Mouse (Mus musculus): Measurements from ENCODE around the gene Castor2. TPM values are rescaled to one million over a fixed set of nuclear protein-coding genes. Genes with fewer than 3 reads are reported as not detected.
A peak's percentile ranks its signal among the peaks of the same experiment; 100 is the strongest.

Castor2 gene
- polyA plus RNA-seq, 1 experiment from 2014 or later, result 2.1 TPM

DNA sequence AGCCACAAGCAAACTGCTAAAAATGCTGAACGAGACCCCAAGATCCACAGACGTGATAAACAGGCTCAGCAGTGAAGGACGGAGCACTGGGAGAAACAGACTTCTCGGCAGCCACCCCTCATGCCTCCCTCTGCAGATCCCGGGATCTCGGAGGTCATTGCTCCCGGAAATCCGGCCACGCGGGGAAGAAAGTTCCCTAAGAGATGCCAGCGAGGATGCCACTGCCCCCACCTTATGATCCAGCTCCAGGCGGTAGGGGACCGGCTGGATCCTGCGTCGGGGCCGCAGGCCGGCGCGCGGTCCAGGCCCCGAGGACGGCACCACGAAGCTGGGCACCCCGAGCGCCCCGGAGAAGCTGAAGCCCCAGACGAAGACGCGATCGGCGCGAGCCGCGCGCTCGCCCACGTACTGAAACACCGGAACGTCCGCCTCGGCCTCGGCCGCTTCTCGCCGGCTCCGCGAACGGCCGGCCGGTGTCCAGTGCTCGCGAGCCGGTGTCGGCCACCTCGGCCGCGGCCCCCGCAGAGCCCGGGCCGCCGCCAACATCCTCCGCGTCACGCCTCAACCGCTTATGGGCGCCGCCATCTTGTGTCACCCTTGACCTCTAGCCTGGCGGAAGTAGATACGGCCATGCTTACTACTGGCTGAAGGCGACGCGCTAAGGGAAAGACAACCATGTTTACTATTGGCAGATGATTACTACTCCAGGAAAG, 76.8 kb downstream of the Castor2 start, which contains the start of gene Rcc1l:
TSS of gene Rcc1l (minus strand) at position 606 of the 713 bp plus-strand sequence.
- peak; percentile 86 for ATAC-seq (replicated peaks; ENCODE audit: low FRiP score)

DNA sequence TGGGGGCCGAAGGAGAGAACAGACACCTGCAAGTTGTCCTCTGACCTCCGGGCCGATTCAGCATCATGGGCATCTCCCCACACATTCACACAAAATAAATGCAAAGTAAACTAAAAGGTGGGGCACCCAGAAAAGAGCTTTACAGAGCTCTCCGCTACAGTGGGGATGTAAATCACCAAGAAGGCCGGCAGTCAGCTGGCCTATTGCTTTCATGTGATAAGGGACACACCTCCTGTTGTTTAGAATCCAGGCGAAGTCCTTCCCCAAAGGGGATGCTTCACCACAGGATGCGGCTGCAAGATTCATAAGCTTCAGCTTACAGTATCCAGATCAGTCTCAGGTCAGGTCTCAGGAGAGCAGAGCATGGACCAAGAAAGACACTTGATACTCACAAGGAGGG, 79.0 kb downstream of the Castor2 start:
- H3K4me1 ChIP-seq (replicated peaks; ENCODE audit: control insufficient read depth, insufficient read depth, low read length), result peaks cover 24% of the 10 kb centered on the region

More for the DNA sequence above, 76.8 kb downstream of the Castor2 start, which contains the start of gene Rcc1l:
- WGBS, result under 1% methylated on average over 72 of the region's 72 CpGs
- Histone ChIP-seq H3K4me1 (replicated peaks; ENCODE audit: control insufficient read depth, insufficient read depth, low read length) (peaks cover 14% of the 10 kb centered on the region), H3K9me3 (ENCODE audit: control insufficient read depth, low read length) (no peaks in the 10 kb centered on the region), H3K27me3 (replicated peaks; ENCODE audit: control insufficient read depth, insufficient read depth, low read length) (no peaks in the 10 kb centered on the region), H3K9ac (ENCODE audit: low read depth, low read length) (peak within 1 kb of the TSS; percentile 62), H3K4me2 (peak within 1 kb of the TSS; percentile 85), H3K36me3 (ENCODE audit: control insufficient read depth, insufficient read depth, low read length) (peaks cover 2% of the 10 kb centered on the region; the same call in 1 of the 2 replicates), H3K4me3 (ENCODE audit: low read depth, low read length) (peak within 1 kb of the TSS; percentile 68), H3K27ac (ENCODE audit: low read depth, low read length) (peak within 1 kb of the TSS; percentile 72)
- DNase-seq (ENCODE audit: low spot score), result peak; percentile 78

GRCm38 (mm10) chr5:134179871-134180270, 80.4 kb downstream of the Castor2 start:
- H3K27ac ChIP-seq (ENCODE audit: low read depth, low read length), result no peak overlapping the region
- no peak overlapping the region for H3K4me3 ChIP-seq (ENCODE audit: low read depth, low read length)
- no peaks in the 10 kb centered on the region for H3K36me3 ChIP-seq (ENCODE audit: control insufficient read depth, insufficient read depth, low read length)
- H3K9me3 ChIP-seq (ENCODE audit: control insufficient read depth, low read length), result no peaks in the 10 kb centered on the region
- no peak for ATAC-seq (replicated peaks; ENCODE audit: low FRiP score)
- 22% methylated on average over 7 of the region's 7 CpGs for WGBS
- H3K4me2 ChIP-seq, result no peak overlapping the region
- H3K4me1 ChIP-seq (replicated peaks; ENCODE audit: control insufficient read depth, insufficient read depth, low read length), result peaks cover 18% of the 10 kb centered on the region
- DNase-seq (ENCODE audit: low spot score), result peak; percentile 56
- H3K9ac ChIP-seq (ENCODE audit: low read depth, low read length), result no peak overlapping the region
- no peaks in the 10 kb centered on the region for H3K27me3 ChIP-seq (replicated peaks; ENCODE audit: control insufficient read depth, insufficient read depth, low read length)

More for the DNA sequence above, 79.0 kb downstream of the Castor2 start:
- H3K4me3 ChIP-seq (ENCODE audit: low read depth, low read length), result no peak overlapping the region
- ATAC-seq (replicated peaks; ENCODE audit: low FRiP score) (no peak), DNase-seq (ENCODE audit: low spot score) (no peak)
- H3K9ac ChIP-seq (ENCODE audit: low read depth, low read length), result no peak overlapping the region
- H3K27me3 ChIP-seq (replicated peaks; ENCODE audit: control insufficient read depth, insufficient read depth, low read length), result no peaks in the 10 kb centered on the region
- H3K36me3 ChIP-seq (ENCODE audit: control insufficient read depth, insufficient read depth, low read length), result 0 out of 2 replicates have a peak, but pooled peaks cover 2% of the 10 kb centered on the region
- WGBS, result 64% methylated on average over 7 of the region's 7 CpGs
- H3K4me2 ChIP-seq, result no peak overlapping the region
- no peak overlapping the region for H3K27ac ChIP-seq (ENCODE audit: low read depth, low read length)
- H3K9me3 ChIP-seq (ENCODE audit: control insufficient read depth, low read length), result no peaks in the 10 kb centered on the region

- no peaks in the 10 kb centered on the region for H3K36me3 ChIP-seq (ENCODE audit: control insufficient read depth, insufficient read depth, low read length)
- no peaks in the 10 kb centered on the region for H3K27me3 ChIP-seq (replicated peaks; ENCODE audit: control insufficient read depth, insufficient read depth, low read length)
- no peak for ATAC-seq (replicated peaks; ENCODE audit: low FRiP score)
- H3K4me2 ChIP-seq, result peak overlapping the region; percentile 8; the same call in 1 of the 2 replicates
- H3K4me3 ChIP-seq (ENCODE audit: low read depth, low read length), result 0 out of 2 replicates have a peak overlapping the region, but pooled peaks have one; percentile 81
- no peak for DNase-seq (ENCODE audit: low spot score)
- H3K27ac ChIP-seq (ENCODE audit: low read depth, low read length), result no peak overlapping the region
- H3K9ac ChIP-seq (ENCODE audit: low read depth, low read length), result no peak overlapping the region
- no peaks in the 10 kb centered on the region for H3K9me3 ChIP-seq (ENCODE audit: control insufficient read depth, low read length)
- WGBS, result 64% methylated on average over 3 of the region's 3 CpGs
- H3K4me1 ChIP-seq (replicated peaks; ENCODE audit: control insufficient read depth, insufficient read depth, low read length), result peaks cover 10% of the 10 kb centered on the region
These were observed 82.7 kb downstream of the Castor2 start for GRCm38 (mm10) chr5:134182172-134182571.

- peaks cover 10% of the 10 kb centered on the region for H3K4me1 ChIP-seq (replicated peaks; ENCODE audit: control insufficient read depth, insufficient read depth, low read length)
- 68% methylated on average over 4 of the region's 4 CpGs for WGBS
- no peak overlapping the region for H3K27ac ChIP-seq (ENCODE audit: low read depth, low read length)
- H3K4me2 ChIP-seq, result peak overlapping the region; percentile 91
- H3K4me3 ChIP-seq (ENCODE audit: low read depth, low read length), result peak overlapping the region; percentile 81; the same call in 1 of the 2 replicates
- no peaks in the 10 kb centered on the region for H3K27me3 ChIP-seq (replicated peaks; ENCODE audit: control insufficient read depth, insufficient read depth, low read length)
- 0 out of 2 replicates have a peak overlapping the region, but pooled peaks have one; percentile 6 for H3K9ac ChIP-seq (ENCODE audit: low read depth, low read length)
- H3K36me3 ChIP-seq (ENCODE audit: control insufficient read depth, insufficient read depth, low read length), result no peaks in the 10 kb centered on the region
- no peaks in the 10 kb centered on the region for H3K9me3 ChIP-seq (ENCODE audit: control insufficient read depth, low read length)
- no peak for ATAC-seq (replicated peaks; ENCODE audit: low FRiP score)
- no peak for DNase-seq (ENCODE audit: low spot score)
These were observed 83.2 kb downstream of the Castor2 start for GRCm38 (mm10) chr5:134182735-134183134.

DNA sequence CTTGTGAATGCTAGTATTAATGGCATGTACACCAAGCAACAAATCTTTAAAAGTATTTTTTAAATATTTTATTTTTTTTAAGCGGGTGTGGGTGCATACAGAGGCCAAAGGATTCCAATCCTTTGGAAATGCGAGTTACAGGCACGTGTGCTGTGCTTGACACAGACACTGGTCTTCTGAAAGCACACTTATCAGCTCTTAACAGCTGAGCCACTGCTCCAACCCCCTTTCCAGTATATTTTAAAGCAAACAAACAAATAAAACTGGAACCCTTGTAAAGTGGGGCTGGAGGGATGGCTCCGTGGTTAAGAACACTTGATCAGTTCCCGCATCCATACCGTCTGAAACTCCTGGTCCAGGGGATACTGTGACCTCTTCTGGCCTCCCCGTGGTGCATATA, 83.7 kb downstream of the Castor2 start:
- Histone ChIP-seq H3K9ac (ENCODE audit: low read depth, low read length) (peak overlapping the region; percentile 95), H3K4me1 (replicated peaks; ENCODE audit: control insufficient read depth, insufficient read depth, low read length) (peaks cover 10% of the 10 kb centered on the region), H3K36me3 (ENCODE audit: control insufficient read depth, insufficient read depth, low read length) (no peaks in the 10 kb centered on the region), H3K4me3 (ENCODE audit: low read depth, low read length) (peak overlapping the region; percentile 81), H3K27ac (ENCODE audit: low read depth, low read length) (peak overlapping the region; percentile 97), H3K9me3 (ENCODE audit: control insufficient read depth, low read length) (no peaks in the 10 kb centered on the region), H3K4me2 (peak overlapping the region; percentile 91), H3K27me3 (replicated peaks; ENCODE audit: control insufficient read depth, insufficient read depth, low read length) (no peaks in the 10 kb centered on the region)
- peak; percentile 46 for DNase-seq (ENCODE audit: low spot score)
- ATAC-seq (replicated peaks; ENCODE audit: low FRiP score), result peak; percentile 12; the same call in 1 of the 2 replicates
- 31% methylated on average over 7 of the region's 7 CpGs for WGBS

- under 1% methylated on average over 92 of the region's 92 CpGs for WGBS
- Histone ChIP-seq H3K9ac (ENCODE audit: low read depth, low read length) (peak within 1 kb of the TSS; percentile 95), H3K4me1 (replicated peaks; ENCODE audit: control insufficient read depth, insufficient read depth, low read length) (peaks cover 10% of the 10 kb centered on the region), H3K27ac (ENCODE audit: low read depth, low read length) (peak within 1 kb of the TSS; percentile 97), H3K4me2 (peak within 1 kb of the TSS; percentile 91), H3K4me3 (ENCODE audit: low read depth, low read length) (peak within 1 kb of the TSS; percentile 81), H3K36me3 (ENCODE audit: control insufficient read depth, insufficient read depth, low read length) (no peaks in the 10 kb centered on the region), H3K27me3 (replicated peaks; ENCODE audit: control insufficient read depth, insufficient read depth, low read length) (no peaks in the 10 kb centered on the region), H3K9me3 (ENCODE audit: control insufficient read depth, low read length) (no peaks in the 10 kb centered on the region)
- ATAC-seq (replicated peaks; ENCODE audit: low FRiP score) (peak; percentile 92), DNase-seq (ENCODE audit: low spot score) (peak; percentile 98)
These were observed 84.6 kb downstream of the Castor2 start, which contains the start of gene Gtf2ird2 for GRCm38 (mm10) chr5:134183880-134184808. Gene Gtf2ird2 (plus strand): TSS chr5:134184019.

GRCm38 (mm10) chr5:134186059-134186458, 86.5 kb downstream of the Castor2 start:
- Histone ChIP-seq H3K27ac (ENCODE audit: low read depth, low read length) (no peak overlapping the region), H3K36me3 (ENCODE audit: control insufficient read depth, insufficient read depth, low read length) (no peaks in the 10 kb centered on the region), H3K27me3 (replicated peaks; ENCODE audit: control insufficient read depth, insufficient read depth, low read length) (no peaks in the 10 kb centered on the region), H3K4me1 (replicated peaks; ENCODE audit: control insufficient read depth, insufficient read depth, low read length) (peaks cover 10% of the 10 kb centered on the region), H3K4me2 (no peak overlapping the region), H3K9me3 (ENCODE audit: control insufficient read depth, low read length) (no peaks in the 10 kb centered on the region), H3K9ac (ENCODE audit: low read depth, low read length) (no peak overlapping the region), H3K4me3 (ENCODE audit: low read depth, low read length) (no peak overlapping the region)
- 89% methylated on average over 3 of the region's 3 CpGs for WGBS
- ATAC-seq (replicated peaks; ENCODE audit: low FRiP score) (no peak), DNase-seq (ENCODE audit: low spot score) (no peak)

Data from liver, embryonic 11.5 days (tissue).